Mouse (Mus musculus): ENCODE data around the gene Mup5. TPM values are rescaled to one million over a fixed set of nuclear protein-coding genes. Genes with fewer than 3 reads are reported as not detected.
"Not testable (repeated sequence)": the region's sequence is repeated elsewhere in the genome, so short reads cannot be mapped to it uniquely, and the experiment has no call there.

The Mup5 gene
- polyA plus RNA-seq (2021): not detected

DNA sequence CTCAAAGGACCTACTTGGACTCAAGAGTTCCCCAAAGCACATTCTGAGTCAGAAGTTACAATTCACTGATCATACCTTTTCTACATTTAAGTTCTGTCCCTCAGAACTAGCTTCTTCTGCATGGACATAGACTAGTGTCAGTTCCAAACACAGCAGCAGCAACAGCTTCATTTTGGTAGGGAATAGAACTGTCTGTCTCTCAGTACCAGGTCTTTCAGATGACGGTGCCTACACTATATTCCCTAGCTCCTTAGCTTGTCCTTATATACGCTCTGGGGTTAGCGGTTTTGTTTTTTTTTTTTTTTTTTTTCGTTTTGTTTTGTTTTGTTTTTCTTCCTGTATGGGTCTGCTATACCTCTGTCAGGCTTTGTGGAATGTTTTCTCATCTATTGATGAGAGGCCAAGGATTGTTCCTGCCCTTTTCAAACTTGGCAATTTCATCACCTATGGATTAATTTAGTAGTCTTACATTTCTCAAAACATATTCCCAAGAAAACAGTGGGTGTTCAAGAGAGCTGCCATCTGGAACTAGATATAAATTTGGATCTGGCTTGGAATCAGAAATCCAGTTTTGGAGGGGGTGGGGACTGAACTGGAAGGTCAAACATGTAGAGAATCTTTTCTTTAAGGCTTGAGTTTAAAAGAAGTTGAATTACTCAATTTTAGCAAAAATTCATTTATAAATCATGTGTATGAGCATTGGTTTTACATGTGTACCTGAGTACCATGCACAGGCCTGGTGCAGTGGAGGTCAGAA lies at the start of gene Mup5:
TSS of gene Mup5 (minus strand) at position 282 of the 757 bp plus-strand sequence.
- ATAC-seq: no peak
- TF ChIP-seq CTCF (IDR thresholded peaks at IDR 0.05): no peak
- no peaks in the 10 kb centered on the region for H3K27me3 ChIP-seq
- no peak for DNase-seq (ENCODE audit: low read depth, low spot score)
- POLR2A ChIA-PET: no interaction called here
- in situ Hi-C loops (cut with MboI; ENCODE audit: low pct_unique_long_range_greater_than_20kb): no loop called here
- CTCF ChIA-PET: no interaction called here

DNA sequence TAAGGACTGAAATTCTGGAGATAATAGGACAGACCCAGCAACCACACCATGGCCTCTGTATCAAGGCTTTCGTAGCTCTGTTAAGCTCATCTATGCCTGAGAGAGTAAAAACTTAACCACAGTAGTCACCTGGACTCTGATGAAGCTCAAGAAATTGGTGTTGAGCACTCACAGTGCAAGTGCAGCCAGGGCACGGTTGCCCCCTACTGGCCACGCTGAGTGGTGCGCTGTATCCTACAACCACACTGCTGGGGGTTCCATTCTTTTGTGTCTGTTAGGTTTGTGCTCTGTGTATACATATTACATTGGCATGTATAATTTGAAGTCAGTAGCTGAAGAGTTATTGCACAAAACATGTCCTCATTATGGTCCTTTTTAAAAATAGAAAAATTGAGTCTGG lies 23.1 kb upstream of the Mup5 start:
- DNase-seq (ENCODE audit: low read depth, low spot score): no peak
- peak; percentile 60 for TF ChIP-seq CTCF (IDR thresholded peaks at IDR 0.05)
- ATAC-seq: no peak
- POLR2A ChIA-PET: no interaction called here
- CTCF ChIA-PET: no interaction called here
- no peaks in the 10 kb centered on the region for H3K27me3 ChIP-seq
- in situ Hi-C loops (cut with MboI; ENCODE audit: low pct_unique_long_range_greater_than_20kb): no loop called here

DNA sequence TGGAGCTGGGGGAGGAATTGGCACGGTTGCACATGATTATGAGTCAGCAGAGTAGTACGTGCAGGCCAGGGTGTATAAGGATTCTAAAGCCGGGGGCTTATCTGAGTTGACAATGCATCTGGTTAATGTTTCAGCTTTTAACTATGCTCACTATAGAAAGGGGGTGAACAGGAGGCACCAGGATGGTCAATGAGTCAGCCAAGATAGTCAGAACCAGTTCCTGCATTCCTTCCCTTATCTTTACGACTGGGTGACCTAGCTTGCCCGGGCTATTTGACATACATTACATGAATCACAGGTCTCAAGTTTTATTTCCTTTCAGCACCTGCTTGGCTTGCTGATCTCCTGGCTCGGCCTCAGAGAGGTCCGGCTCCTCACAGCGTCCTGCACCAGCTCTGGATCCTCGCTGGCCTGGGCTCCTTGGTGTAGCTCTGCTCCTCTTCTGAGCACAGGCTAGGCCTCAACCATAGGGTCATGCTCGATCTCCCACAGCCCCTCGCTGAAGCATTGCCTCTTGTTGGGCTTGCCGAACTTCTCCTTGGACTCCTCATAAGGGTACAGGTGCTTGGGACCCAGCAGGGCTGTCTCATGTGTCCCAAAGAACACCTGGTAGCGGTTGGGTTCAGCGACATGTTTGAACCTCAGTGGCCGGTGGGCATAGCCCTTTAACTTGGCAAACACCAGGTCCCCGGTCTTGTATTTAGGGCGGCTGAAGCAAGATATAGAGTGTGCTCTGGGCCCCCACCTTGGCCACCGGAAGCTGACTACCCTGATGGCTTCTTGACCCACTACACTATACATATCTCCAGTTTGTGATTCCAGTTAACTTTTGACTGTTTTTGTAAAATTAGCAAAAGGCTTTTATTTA lies 21.0 kb upstream of the Mup5 start:
- POLR2A ChIA-PET: no interaction called here
- no peak for ATAC-seq
- in situ Hi-C loops (cut with MboI; ENCODE audit: low pct_unique_long_range_greater_than_20kb): no loop called here

DNA sequence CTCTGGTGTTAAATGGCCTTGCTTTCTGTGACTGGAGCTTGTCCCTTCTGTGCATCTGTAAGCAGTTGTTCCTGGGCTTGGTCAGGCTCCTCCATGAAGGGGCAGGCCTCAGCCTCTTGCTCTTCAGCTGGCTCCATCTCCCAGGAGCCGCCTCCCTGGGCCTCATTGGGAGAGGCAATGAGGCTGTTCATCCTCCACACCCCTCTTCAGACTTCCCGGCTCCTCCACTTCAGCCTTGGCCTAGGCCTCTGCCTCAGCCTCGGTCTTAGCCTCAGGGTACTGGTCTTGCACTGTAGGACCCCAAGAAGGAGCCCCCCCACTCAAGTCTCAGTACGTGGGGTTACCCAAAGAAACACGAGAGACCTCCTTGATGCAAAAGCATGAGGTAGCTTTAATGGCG lies 20.3 kb upstream of the Mup5 start:
- ChIA-PET POLR2A (no interaction called here), CTCF (no interaction called here)
- no peak for TF ChIP-seq CTCF (IDR thresholded peaks at IDR 0.05)
- in situ Hi-C loops (cut with MboI; ENCODE audit: low pct_unique_long_range_greater_than_20kb): no loop called here
- ATAC-seq: no peak
- DNase-seq (ENCODE audit: low read depth, low spot score): no peak
- no peaks in the 10 kb centered on the region for H3K27me3 ChIP-seq

More for the DNA sequence above, 21.0 kb upstream of the Mup5 start:
- CTCF ChIA-PET: no interaction called here
- no peak for TF ChIP-seq CTCF (IDR thresholded peaks at IDR 0.05)
- H3K27me3 ChIP-seq: no peaks in the 10 kb centered on the region
- DNase-seq (ENCODE audit: low read depth, low spot score): no peak

DNA sequence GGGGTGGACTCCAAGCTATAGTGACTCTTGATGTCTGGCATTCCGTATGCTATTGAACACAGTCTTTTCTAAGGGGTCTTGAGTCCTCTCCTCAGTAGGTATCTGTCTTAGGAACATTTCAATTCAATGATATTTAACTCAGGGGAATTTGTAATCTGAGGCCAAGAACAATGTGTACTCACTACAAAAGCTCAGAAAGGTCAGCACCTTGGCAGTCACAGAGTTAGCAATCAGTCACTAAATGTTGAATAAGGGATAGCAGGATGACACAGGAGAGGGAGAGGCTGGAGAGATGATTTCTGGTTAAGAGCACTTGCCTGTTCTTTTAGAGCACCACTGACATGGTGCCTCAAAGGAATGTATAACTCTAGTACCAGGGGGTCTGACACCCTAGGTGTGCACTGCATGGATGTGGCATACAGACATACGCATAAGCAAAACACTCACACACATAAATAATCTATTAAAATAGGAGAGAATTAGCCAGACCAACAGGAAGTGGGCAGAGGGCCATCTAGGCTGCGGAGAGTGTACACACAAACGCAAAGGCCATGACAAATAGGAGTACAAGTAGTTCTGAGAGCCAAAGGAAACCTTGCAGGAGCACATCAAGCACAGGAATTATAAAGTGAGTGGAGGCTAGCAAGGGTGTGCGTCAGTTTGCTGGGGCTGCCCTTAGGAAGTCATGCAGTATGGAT lies 9.9 kb upstream of the Mup5 start:
- ATAC-seq: no peak
- TF ChIP-seq CTCF (IDR thresholded peaks at IDR 0.05): no peak
- CTCF ChIA-PET: no interaction called here
- H3K27me3 ChIP-seq: no peaks in the 10 kb centered on the region
- POLR2A ChIA-PET: no interaction called here
- DNase-seq (ENCODE audit: low read depth, low spot score): no peak
- in situ Hi-C loops (cut with MboI; ENCODE audit: low pct_unique_long_range_greater_than_20kb): no loop called here

DNA sequence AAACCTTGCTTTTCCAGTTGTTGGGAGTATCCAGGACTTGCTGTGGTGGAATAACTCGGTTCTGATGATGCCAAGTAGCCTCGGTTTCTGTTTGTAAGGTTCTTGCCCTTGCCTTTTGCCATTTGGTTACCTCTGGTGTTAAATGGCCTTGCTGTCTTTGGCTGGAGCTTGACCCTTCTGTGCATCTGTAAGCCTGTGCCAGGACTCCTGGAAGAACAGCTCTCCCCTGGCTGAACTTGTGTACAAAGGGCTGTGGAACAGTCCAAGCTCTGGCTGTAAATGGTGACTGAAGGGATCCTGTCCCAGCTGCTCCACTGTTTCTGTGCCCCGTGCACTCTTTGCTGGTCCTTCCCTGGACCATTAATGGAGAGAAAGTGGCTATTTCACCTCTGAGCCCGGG lies 5.8 kb downstream of the Mup5 start:
- POLR2A ChIA-PET: no interaction called here
- no peaks in the 10 kb centered on the region for H3K27me3 ChIP-seq
- CTCF ChIA-PET: no interaction called here
- DNase-seq (ENCODE audit: low read depth, low spot score) (no peak), ATAC-seq (no peak)
- no peak for TF ChIP-seq CTCF (IDR thresholded peaks at IDR 0.05)
- in situ Hi-C loops (cut with MboI; ENCODE audit: low pct_unique_long_range_greater_than_20kb): no loop called here

DNA sequence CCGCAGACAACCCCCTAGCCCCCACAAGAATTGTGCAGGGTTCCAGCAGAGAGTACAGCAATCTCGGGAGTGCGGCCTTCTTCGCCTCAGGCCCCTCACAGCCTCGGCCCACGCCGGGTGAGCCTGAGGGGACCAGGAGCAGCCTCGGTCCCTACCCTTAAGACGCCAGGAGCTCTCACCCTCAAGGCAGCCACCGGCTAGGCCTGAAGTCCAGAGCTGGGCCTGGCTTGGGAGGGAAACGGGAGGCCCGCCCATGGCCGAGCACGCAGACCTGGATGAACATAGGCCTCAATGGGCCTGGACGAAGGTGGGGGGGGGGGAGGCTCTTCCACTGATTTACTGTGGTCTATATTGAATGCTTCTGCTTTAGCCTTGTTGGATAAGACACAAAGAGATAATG lies 11.8 kb downstream of the Mup5 start:
- no peak for TF ChIP-seq CTCF (IDR thresholded peaks at IDR 0.05)
- no peaks in the 10 kb centered on the region for H3K27me3 ChIP-seq
- POLR2A ChIA-PET: no interaction called here
- in situ Hi-C loops (cut with MboI; ENCODE audit: low pct_unique_long_range_greater_than_20kb): no loop called here
- CTCF ChIA-PET: no interaction called here
- no peak for ATAC-seq
- DNase-seq (ENCODE audit: low read depth, low spot score): no peak

DNA sequence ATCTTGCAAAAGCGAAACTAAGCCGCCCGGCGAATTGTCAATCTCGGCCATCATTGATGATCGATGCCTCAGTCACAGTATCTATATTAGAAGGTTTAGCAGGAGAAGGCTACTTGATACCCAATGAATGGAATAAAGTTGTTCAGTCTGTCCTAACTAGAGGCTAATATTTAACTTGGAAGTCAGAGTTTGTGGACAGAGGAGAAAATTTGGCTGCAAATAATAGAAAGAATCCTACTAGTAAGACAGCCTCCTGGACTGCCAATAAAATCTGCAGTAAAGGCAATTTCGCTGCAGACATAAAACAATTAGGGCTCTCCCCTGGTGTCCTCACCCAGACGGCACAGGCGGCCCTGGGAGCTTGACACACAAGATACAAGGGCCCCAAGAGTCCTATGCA lies 12.5 kb downstream of the Mup5 start:
- CTCF ChIA-PET; POLR2A ChIA-PET; DNase-seq (ENCODE audit: low read depth, low spot score); H3K27me3 ChIP-seq; ATAC-seq; in situ Hi-C loops (cut with MboI; ENCODE audit: low pct_unique_long_range_greater_than_20kb): not testable (repeated sequence)

DNA sequence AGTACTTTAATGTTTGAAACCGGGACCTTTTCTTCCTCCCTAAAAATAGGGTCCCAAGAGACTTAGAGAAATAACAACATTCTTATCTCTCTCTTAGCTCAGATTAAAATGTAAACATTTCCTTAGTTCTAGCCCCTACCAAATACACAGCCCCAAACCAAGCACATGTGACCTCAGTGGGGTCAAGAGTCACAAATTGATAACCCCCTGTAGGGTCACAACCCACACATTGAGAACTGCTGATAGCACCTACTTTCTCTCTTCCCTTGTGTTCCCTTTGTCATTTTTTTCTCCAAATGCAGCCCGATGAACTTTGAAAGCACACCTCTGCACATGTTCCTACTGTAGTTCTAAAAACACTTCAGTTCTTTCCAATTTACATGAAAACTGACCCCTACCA lies 19.4 kb downstream of the Mup5 start:
- no peak for ATAC-seq
- CTCF ChIA-PET: no interaction called here
- no peak for TF ChIP-seq CTCF (IDR thresholded peaks at IDR 0.05)
- POLR2A ChIA-PET: no interaction called here
- in situ Hi-C loops (cut with MboI; ENCODE audit: low pct_unique_long_range_greater_than_20kb): no loop called here
- DNase-seq (ENCODE audit: low read depth, low spot score): no peak
- H3K27me3 ChIP-seq: no peaks in the 10 kb centered on the region

DNA sequence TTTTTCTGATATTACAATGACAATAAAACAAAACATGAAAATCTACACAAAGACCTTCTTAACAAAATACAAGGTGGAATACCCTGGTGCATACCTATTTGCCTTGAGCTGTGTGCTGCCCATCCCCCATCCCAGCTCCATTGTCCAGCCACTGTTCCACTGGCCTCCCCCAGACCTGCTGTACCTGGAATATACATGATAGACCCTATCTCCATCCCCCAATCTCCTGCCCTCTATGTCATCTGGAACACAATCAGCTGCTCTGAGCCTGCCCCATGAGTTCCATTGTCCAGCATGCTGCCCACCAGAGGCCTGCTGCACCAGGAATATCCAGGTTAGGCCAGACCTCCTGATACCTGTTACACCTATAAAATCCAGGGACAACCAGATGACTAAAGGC lies 21.6 kb downstream of the Mup5 start:
- no peaks in the 10 kb centered on the region for H3K27me3 ChIP-seq
- ATAC-seq (no peak), DNase-seq (ENCODE audit: low read depth, low spot score) (no peak)
- in situ Hi-C loops (cut with MboI; ENCODE audit: low pct_unique_long_range_greater_than_20kb): no loop called here
- CTCF ChIA-PET: no interaction called here
- POLR2A ChIA-PET: no interaction called here
- TF ChIP-seq CTCF (IDR thresholded peaks at IDR 0.05): no peak

DNA sequence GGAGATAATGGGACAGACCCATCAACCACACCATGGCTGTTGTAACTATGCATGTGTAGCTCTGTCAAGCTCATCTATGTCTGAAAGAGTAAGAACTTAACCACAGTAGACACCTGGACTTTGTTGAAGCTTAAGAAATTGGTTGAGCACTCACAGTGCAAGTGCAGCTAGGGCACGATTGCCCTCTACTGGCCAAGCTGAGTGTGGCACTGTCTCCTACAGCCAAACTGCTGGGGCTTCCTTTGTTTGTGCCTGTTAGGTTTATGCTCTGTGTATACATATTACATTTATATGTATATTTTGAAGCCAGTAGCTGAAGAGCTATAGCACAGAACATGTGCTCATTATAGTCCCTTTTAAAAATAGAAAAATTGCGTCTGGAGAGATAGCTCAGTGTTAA lies 23.8 kb downstream of the Mup5 start:
- CTCF ChIA-PET: interaction anchor here (1.2 kb wide), 1 partner anchor 1878 kb away, joined by 3 read pairs; no protein-coding TSS in a partner anchor
- peak; percentile 31 for TF ChIP-seq CTCF (IDR thresholded peaks at IDR 0.05)
- POLR2A ChIA-PET; in situ Hi-C loops (cut with MboI; ENCODE audit: low pct_unique_long_range_greater_than_20kb); DNase-seq (ENCODE audit: low read depth, low spot score); ATAC-seq; H3K27me3 ChIP-seq: not testable (repeated sequence)

DNA sequence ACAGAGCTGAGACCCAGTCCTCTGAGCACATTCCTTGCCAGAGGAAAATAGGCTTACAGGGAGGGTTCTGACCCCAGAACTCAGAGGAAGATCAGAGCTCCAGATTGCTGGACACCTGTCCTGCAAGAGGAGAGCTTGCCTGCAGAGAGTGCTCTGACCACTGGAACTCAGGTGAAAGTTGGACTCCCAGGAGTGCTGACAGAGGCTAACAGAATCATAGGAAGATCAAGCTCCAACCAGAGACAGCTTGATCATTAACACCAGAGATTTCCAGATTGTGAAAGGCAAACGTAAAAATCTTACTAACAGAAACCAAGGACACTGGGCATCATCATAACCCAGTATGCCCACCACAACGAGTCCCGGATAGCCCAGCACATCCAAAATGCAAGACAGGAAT lies 26.1 kb downstream of the Mup5 start:
- CTCF ChIA-PET; ATAC-seq; in situ Hi-C loops (cut with MboI; ENCODE audit: low pct_unique_long_range_greater_than_20kb); POLR2A ChIA-PET; H3K27me3 ChIP-seq; DNase-seq (ENCODE audit: low read depth, low spot score): not testable (repeated sequence)

DNA sequence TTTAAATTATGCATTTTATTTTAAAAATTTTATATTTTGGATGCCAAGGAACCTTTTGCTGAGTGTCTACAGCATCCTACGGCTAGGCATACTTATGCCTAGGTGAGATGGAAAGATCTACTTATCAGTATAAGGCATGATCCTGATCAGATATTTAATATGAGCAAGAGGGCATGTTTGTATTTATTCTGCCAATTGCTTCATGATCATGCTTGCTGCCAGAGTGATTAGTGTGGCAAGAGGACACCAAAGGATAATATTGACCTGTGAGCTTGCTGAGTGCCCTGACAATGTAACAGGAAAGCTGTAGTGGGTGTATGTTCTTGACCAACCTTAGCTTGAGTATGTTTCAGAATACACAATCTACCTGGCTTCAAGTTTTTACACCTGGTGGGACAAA lies 45.3 kb downstream of the Mup5 start:
- POLR2A ChIA-PET; ATAC-seq; H3K27me3 ChIP-seq; DNase-seq (ENCODE audit: low read depth, low spot score); CTCF ChIA-PET; in situ Hi-C loops (cut with MboI; ENCODE audit: low pct_unique_long_range_greater_than_20kb): not testable (repeated sequence)

DNA sequence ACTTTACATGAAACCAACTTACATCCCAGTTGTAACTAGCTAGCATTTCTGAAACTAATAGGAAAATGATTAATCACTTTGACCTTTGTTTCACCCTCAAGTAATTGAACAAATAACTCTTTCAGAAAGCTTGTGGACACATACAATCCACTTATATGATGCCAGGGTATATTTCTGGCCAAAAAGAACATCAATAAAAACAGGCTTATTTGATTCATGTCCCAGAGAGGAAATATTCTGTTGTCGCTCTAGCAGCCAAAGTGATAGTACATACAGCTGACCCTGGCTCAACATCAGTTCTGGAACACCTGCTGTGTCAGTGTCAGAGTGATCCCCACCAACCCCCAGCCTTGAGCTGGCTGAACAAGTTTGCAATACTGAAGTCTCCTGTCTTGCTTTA lies 50.8 kb downstream of the Mup5 start:
- POLR2A ChIA-PET; in situ Hi-C loops (cut with MboI; ENCODE audit: low pct_unique_long_range_greater_than_20kb); ATAC-seq; CTCF ChIA-PET; DNase-seq (ENCODE audit: low read depth, low spot score); H3K27me3 ChIP-seq: not testable (repeated sequence)

DNA sequence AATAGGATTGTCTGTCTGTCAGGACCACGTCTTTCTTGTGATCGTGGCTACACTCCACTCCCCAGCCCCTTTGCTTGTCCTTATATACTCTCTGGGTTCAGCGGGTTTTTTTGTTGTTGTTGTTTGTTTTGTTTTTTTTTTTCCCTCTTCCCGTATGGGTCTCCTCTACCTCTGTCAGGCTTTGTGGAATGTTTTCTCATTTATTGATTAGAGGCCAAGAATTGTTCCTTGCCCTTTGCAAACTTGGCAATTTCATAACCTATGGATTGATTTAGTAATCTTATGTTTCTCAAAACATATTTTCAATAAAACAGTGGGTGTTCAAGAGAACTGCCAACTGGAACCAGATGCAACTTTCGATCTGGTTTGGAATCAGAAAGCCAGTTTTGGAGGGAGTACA lies 52.9 kb downstream of the Mup5 start, which contains the start of gene Mup19:
TSS of gene Mup19 (minus strand) at position 101 of the 400 bp plus-strand sequence.
- H3K27me3 ChIP-seq; CTCF ChIA-PET; ATAC-seq; DNase-seq (ENCODE audit: low read depth, low spot score); in situ Hi-C loops (cut with MboI; ENCODE audit: low pct_unique_long_range_greater_than_20kb); POLR2A ChIA-PET: not testable (repeated sequence)

All from Patski (cell line).